In genomic region chr19:41743396-41743795, GRCm38 (mm10) we compare ENCODE assay signal across 8 mouse cellular contexts. TPM values are rescaled to one million over a fixed set of nuclear protein-coding genes. Genes with fewer than 3 reads are reported as not detected.
A peak's percentile ranks its signal among the peaks of the same experiment; 100 is the strongest.
DNase-seq lines count a peak whose midpoint lies in the region; ATAC-seq and TF ChIP-seq lines count a peak whose summit lies in the region.

TSS of gene Slit1 (minus strand) at chr19:41743665.

- H3K27ac ChIP-seq in kidney, embryonic 15.5 days = no peak within 1 kb of the TSS
- H3K27ac ChIP-seq in hindbrain, embryonic 12.5 days = peak within 1 kb of the TSS; percentile 78
- no peak within 1 kb of the TSS for H3K27ac ChIP-seq in limb, embryonic 14.5 days (replicated peaks; ENCODE audit: low read depth, low read length)

- H3K4me2 ChIP-seq in kidney, embryonic 15.5 days = peak within 1 kb of the TSS; percentile 89
- H3K4me2 ChIP-seq in hindbrain, embryonic 12.5 days (replicated peaks) = peak within 1 kb of the TSS; percentile 80
- H3K4me2 ChIP-seq in limb, embryonic 14.5 days (replicated peaks; ENCODE audit: low read depth, low read length, severe bottlenecking) = peak within 1 kb of the TSS; percentile 88

- no peaks in the 10 kb centered on the region for H3K9me3 ChIP-seq in kidney, embryonic 15.5 days (replicated peaks)
- no peaks in the 10 kb centered on the region for H3K9me3 ChIP-seq in hindbrain, embryonic 12.5 days (replicated peaks)
- H3K9me3 ChIP-seq in limb, embryonic 14.5 days (ENCODE audit: control insufficient read depth, low read length) = no peaks in the 10 kb centered on the region

- peak within 1 kb of the TSS; percentile 50 for H3K9ac ChIP-seq in kidney, embryonic 15.5 days
- peak within 1 kb of the TSS; percentile 74 for H3K9ac ChIP-seq in hindbrain, embryonic 12.5 days
- H3K9ac ChIP-seq in limb, embryonic 14.5 days (ENCODE audit: low read depth, low read length, severe bottlenecking) = peak within 1 kb of the TSS; percentile 31; the same call in 1 of the 2 replicates

- 1% methylated on average over 43 of the region's 44 CpGs for WGBS in kidney, embryonic 15.5 days
- under 1% methylated on average over 42 of the region's 44 CpGs for WGBS in hindbrain, embryonic 12.5 days
- WGBS in limb, embryonic 14.5 days = 5% methylated on average over 37 of the region's 44 CpGs

- peaks cover 54% of the 10 kb centered on the region for H3K27me3 ChIP-seq in kidney, embryonic 15.5 days
- H3K27me3 ChIP-seq in hindbrain, embryonic 12.5 days = peaks cover 62% of the 10 kb centered on the region
- peaks cover 58% of the 10 kb centered on the region for H3K27me3 ChIP-seq in limb, embryonic 14.5 days (ENCODE audit: control insufficient read depth, insufficient read depth, low read length)

- DNase-seq in kidney, postnatal 36 days = no peak
- peak; percentile 68 for DNase-seq in embryo, embryonic 10.5 days (ENCODE audit: low spot score)
- no peak for DNase-seq in limb, embryonic 14.5 days (ENCODE audit: low spot score)
- peak; percentile 64 to 66 for DNase-seq in right cerebral cortex, postnatal 36 days (ENCODE audit: low spot score in 2 of 2)
- no peak for DNase-seq in adrenal gland, adult 18-20 months (ENCODE audit: low spot score in 2 of 2)
- DNase-seq in cerebellum, adult 18-20 months = no peak

- no peak for TF ChIP-seq POLR2A in limb, embryonic 14.5 days (IDR thresholded peaks at IDR 0.05; ENCODE audit: borderline replicate concordance, extremely low read depth, insufficient read depth, insufficient read length)

- H3K4me3 ChIP-seq in kidney, embryonic 15.5 days (replicated peaks) = peak within 1 kb of the TSS; percentile 54
- peak within 1 kb of the TSS; percentile 56 for H3K4me3 ChIP-seq in hindbrain, embryonic 12.5 days
- H3K4me3 ChIP-seq in limb, embryonic 14.5 days (replicated peaks; ENCODE audit: low read length) = peak within 1 kb of the TSS; percentile 41

- peaks cover 59% of the 10 kb centered on the region for H3K4me1 ChIP-seq in kidney, embryonic 15.5 days
- peaks cover 84% of the 10 kb centered on the region for H3K4me1 ChIP-seq in hindbrain, embryonic 12.5 days
- peaks cover 4% of the 10 kb centered on the region; the same call in 1 of the 2 replicates for H3K4me1 ChIP-seq in limb, embryonic 14.5 days (ENCODE audit: control insufficient read depth, insufficient read depth, low read length)

- no peaks in the 10 kb centered on the region for H3K36me3 ChIP-seq in kidney, embryonic 15.5 days
- H3K36me3 ChIP-seq in hindbrain, embryonic 12.5 days = no peaks in the 10 kb centered on the region
- no peaks in the 10 kb centered on the region for H3K36me3 ChIP-seq in limb, embryonic 14.5 days (ENCODE audit: control insufficient read depth, insufficient read depth, low read length)

- ATAC-seq in kidney, embryonic 15.5 days (replicated peaks; ENCODE audit: low FRiP score) = peak; percentile 26; the same call in 1 of the 2 replicates
- ATAC-seq in hindbrain, embryonic 12.5 days (ENCODE audit: low FRiP score) = peak; percentile 35; the same call in 1 of the 2 replicates
- no peak for ATAC-seq in limb, embryonic 14.5 days (ENCODE audit: low FRiP score, low read depth)

RNA-seq across cellular contexts. Expression of gene Slit1, which starts in this region (rescaled TPM):
- 6.1 and 6.3 TPM in 2 replicates for polyA plus RNA-seq in kidney, embryonic 15.5 days (2015; fragmentation: Nextera tagmentation; extraction: Ambion mirVana)
- polyA plus RNA-seq in hindbrain, embryonic 12.5 days (2016; fragmentation: Nextera tagmentation; extraction: Ambion mirVana) = 28.9 and 31.9 TPM in 2 replicates
- 0.68 and 0.85 TPM in 2 replicates for polyA plus RNA-seq in limb, embryonic 14.5 days (2012; rRNA removed)
- polyA plus RNA-seq in limb, embryonic 14.5 days (2014; fragmentation: Nextera tagmentation; extraction: Ambion mirVana) = 0.14 and 0.50 TPM in 2 replicates
- total RNA-seq in adrenal gland, adult 18-20 months (2021) = 1 to 10 TPM; 3.5 to 8.0 TPM

Comparison
In these comparisons a context has a peak if more than half of its experiments do, and no peak if none do; other contexts are left out.
1. DNase-seq: peak in embryo, embryonic 10.5 days (single experiment) and right cerebral cortex, postnatal 36 days (2 of 2); none in kidney, postnatal 36 days (0 of 2), limb, embryonic 14.5 days (single experiment), adrenal gland, adult 18-20 months (0 of 2) and cerebellum, adult 18-20 months (0 of 2).
2. Peak in every context shown above with its lines, with median percentiles within 50 percentile points of each other: H3K4me2 ChIP-seq, H3K4me3 ChIP-seq and H3K9ac ChIP-seq.